Mouse (Mus musculus): ENCODE measurements around the gene Spg7.

DNA sequence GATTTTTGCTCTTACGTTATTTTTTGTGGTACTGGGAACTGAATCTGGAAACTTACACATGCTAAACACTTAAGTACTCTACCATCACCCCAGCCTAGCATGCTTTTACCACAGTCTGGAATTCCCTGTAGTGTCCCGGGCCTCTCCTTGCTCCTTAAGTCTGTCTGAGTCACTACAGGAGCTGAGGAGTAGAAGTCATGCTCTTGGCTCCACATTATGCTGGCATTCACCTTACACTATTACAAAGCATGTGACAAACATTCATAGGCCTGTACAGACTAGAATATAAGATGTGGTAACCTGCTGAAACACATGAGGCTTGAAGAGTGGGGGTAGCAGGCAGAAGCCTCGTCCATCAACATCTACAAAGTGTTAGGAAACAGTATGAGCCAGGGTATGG lies 40.0 kb upstream of the Spg7 start:
- TF ChIP-seq POLR2A (IDR thresholded peaks at IDR 0.05; ENCODE audit: insufficient read length, low read depth) (no peak), TCF12 (IDR thresholded peaks at IDR 0.05; ENCODE audit: insufficient read depth, poor library complexity, severe bottlenecking) (no peak), USF1 (IDR thresholded peaks at IDR 0.05; ENCODE audit: low read depth) (no peak), E2F4 (IDR thresholded peaks at IDR 0.05; ENCODE audit: insufficient read depth) (no peak), MYOD1 (IDR thresholded peaks at IDR 0.05; ENCODE audit: control insufficient read depth in 1 of 3, insufficient read length in 2 of 3, low read depth in 2 of 3) (no peak), MYOG (IDR thresholded peaks at IDR 0.05; ENCODE audit: control insufficient read depth in 1 of 3, insufficient read depth in 1 of 3, insufficient read length in 2 of 3, low read depth in 2 of 3) (no peak), SRF (IDR thresholded peaks at IDR 0.05; ENCODE audit: control insufficient read depth, insufficient read length, low read depth) (no peak)

Data from myocyte (in vitro differentiated cells).